17 mouse cellular contexts compared by ENCODE assay signal in genomic region chr3:133523191-133523590, GRCm38 (mm10).
"Had no signal": no experiment of that assay in that cellular context is flagged by ENCODE, and none has a peak within 500 bp of the region (broad histone marks: within the 10 kb centered on the region; RNA-seq: fewer than 3 reads in every experiment).

No protein-coding gene starts in this region.

- H3K27me3 ChIP-seq: liver, embryonic 13.5 days; lung, embryonic 15.5 days; megakaryocyte, embryonic 14.5 days; stomach, embryonic 15.5 days had no signal

- H3K4me3 ChIP-seq: layer of hippocampus, adult 2 months; liver, embryonic 13.5 days; lung, embryonic 15.5 days; megakaryocyte, embryonic 14.5 days; stomach, embryonic 15.5 days had no signal

- H3K4me1 ChIP-seq: lung, embryonic 15.5 days; stomach, embryonic 15.5 days had no signal

- H3K9me3 ChIP-seq: liver, embryonic 13.5 days; lung, embryonic 15.5 days; megakaryocyte, embryonic 14.5 days; stomach, embryonic 15.5 days had no signal

- H3K27ac ChIP-seq: kidney, postnatal 0 days; layer of hippocampus, adult 2 months; liver, embryonic 13.5 days; lung, embryonic 15.5 days; stomach, embryonic 15.5 days had no signal

- H3K36me3 ChIP-seq: liver, embryonic 13.5 days; lung, embryonic 15.5 days; stomach, embryonic 15.5 days had no signal

- DNase-seq: kidney, adult 2 months; kidney, postnatal 25 days; layer of hippocampus, adult 9-11 months; liver, embryonic 13.5 days; lung, adult 18-20 months; lung, postnatal 10 days; lung, postnatal 36 days; midbrain, embryonic 14.5 days; right cerebral cortex, adult 18-20 months; right cerebral cortex, postnatal 14 days; spleen, adult 18-20 months; thymus, postnatal 25 days had no signal
